Mouse (Mus musculus) erythroblast, embryonic 14.5 days (primary cell): ENCODE results near the gene Cntn6. TPM values are rescaled to one million over a fixed set of nuclear protein-coding genes. Genes with fewer than 3 reads are reported as not detected.

Experiments used
- H3K27me3 ChIP-seq: 2 replicates; pipeline ENCODE4 v1.6.1; 2012; ENCODE audit warnings: inconsistent platforms; ENCODE audit not compliant: control insufficient read depth
- H3K36me3 ChIP-seq: 2 replicates; pipeline ENCODE4 v1.6.1; 2012; ENCODE audit warnings: mild to moderate bottlenecking, inconsistent platforms; ENCODE audit not compliant: control insufficient read depth
- H3K4me1 ChIP-seq: 2 replicates; pipeline ENCODE4 v1.6.1; 2012; ENCODE audit warnings: inconsistent platforms; ENCODE audit not compliant: control insufficient read depth
- H3K4me3 ChIP-seq: replicated peaks from 2 replicates; pipeline ENCODE3; 2012; ENCODE audit warnings: moderate library complexity, mild to moderate bottlenecking, inconsistent platforms
- H3K9me3 ChIP-seq: 2 replicates; pipeline ENCODE4 v1.6.1; 2012; ENCODE audit warnings: low read length, inconsistent platforms, mixed read lengths; ENCODE audit not compliant: control insufficient read depth
- GATA1 ChIP-seq: IDR thresholded peaks from 2 replicates; pipeline ENCODE4 v1.6.1; 2012; ENCODE audit warnings: low read length, inconsistent platforms, mixed read lengths
- TAL1 ChIP-seq: IDR thresholded peaks from 3 replicates; pipeline ENCODE4 v1.6.1; 2012; ENCODE audit warnings: low read length, inconsistent platforms, mixed read lengths
- polyA plus RNA-seq: library from polyadenylated mRNA; stranded (reverse); fragments of >175 nt; gene quantifications from 2 replicates; pipeline ENCODE4 v1.2.3, GENCODE M21; 2012

The Cntn6 gene
- polyA plus RNA-seq, 1 experiment: not detected

DNA sequence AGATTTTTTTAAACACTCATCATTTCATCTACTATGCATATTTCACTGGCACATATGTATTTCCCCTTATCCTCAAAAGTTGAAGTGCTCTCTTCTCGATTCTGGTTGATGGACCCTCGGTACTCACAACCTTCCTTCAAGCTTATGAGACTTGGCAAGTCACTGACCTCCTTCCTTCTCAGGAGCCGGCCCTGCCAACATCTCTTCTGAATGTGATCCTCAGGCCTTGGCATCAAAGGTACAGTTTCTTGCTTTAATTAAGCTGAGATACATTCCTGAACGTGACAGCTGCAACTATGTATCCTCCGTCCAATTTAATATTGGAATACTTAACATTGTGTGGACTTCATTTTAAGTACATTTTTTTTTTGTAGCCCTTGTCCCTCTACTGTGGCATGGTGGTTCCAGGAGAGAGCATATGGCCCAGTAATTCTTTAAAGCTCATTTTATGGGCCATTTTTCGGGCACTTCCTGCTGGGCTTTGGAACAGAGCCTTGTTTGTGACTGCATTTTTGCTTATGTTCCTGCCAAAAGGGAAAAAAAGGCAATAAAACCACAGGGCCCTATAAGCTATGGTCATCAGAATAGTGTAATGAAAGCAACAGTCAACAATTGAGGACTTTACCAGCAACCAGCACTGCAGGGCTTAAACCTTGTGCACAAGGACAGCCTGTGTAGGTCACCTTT is 196.0 kb downstream of the Cntn6 start:
- peaks cover 2% of the 10 kb centered on the region; the same call in 1 of the 2 replicates for H3K9me3 ChIP-seq
- no peaks in the 10 kb centered on the region for H3K27me3 ChIP-seq
- H3K36me3 ChIP-seq: no peaks in the 10 kb centered on the region
- TF ChIP-seq TAL1: no peak
- TF ChIP-seq GATA1: no peak
- no peak overlapping the region for H3K4me3 ChIP-seq
- H3K4me1 ChIP-seq: no peaks in the 10 kb centered on the region

- no peaks in the 10 kb centered on the region for H3K4me1 ChIP-seq
- H3K27me3 ChIP-seq: no peaks in the 10 kb centered on the region
- no peaks in the 10 kb centered on the region for H3K9me3 ChIP-seq
- H3K36me3 ChIP-seq: no peaks in the 10 kb centered on the region
- no peak for TF ChIP-seq TAL1
- no peak for TF ChIP-seq GATA1
- H3K4me3 ChIP-seq: no peak overlapping the region
These were observed 236.0 kb downstream of the Cntn6 start for GRCm38 (mm10) chr6:104728571-104728970.

GRCm38 (mm10) chr6:104734256-104734655 is 241.7 kb downstream of the Cntn6 start:
- Histone ChIP-seq H3K9me3 (no peaks in the 10 kb centered on the region), H3K4me3 (no peak overlapping the region), H3K4me1 (no peaks in the 10 kb centered on the region), H3K36me3 (no peaks in the 10 kb centered on the region), H3K27me3 (no peaks in the 10 kb centered on the region)
- TF ChIP-seq TAL1 (no peak), GATA1 (no peak)

DNA sequence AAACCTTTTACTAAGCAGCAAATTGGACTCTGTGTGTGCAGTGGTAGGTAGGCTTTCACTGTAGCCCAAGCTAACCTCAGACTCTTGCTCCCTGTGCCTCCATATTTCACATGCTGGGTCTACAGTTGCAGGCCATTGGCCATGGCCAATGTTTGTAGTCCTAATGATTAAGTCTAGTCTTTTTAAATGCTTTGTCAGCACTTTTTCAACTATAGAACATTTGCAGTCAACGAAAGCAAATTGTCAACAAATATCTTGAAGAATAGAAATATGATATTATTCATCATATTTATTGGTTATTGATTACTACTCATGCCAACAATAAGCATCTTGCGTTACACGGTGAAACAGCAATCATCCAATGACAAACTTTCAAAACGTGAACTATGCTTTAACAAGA is 246.4 kb downstream of the Cntn6 start:
- TF ChIP-seq TAL1 (no peak), GATA1 (no peak)
- Histone ChIP-seq H3K36me3 (no peaks in the 10 kb centered on the region), H3K4me1 (no peaks in the 10 kb centered on the region), H3K4me3 (no peak overlapping the region), H3K27me3 (no peaks in the 10 kb centered on the region), H3K9me3 (no peaks in the 10 kb centered on the region)

- no peaks in the 10 kb centered on the region for H3K4me1 ChIP-seq
- H3K9me3 ChIP-seq: no peaks in the 10 kb centered on the region
- H3K36me3 ChIP-seq: no peaks in the 10 kb centered on the region
- H3K27me3 ChIP-seq: no peaks in the 10 kb centered on the region
- TF ChIP-seq TAL1: no peak
- TF ChIP-seq GATA1: no peak
- no peak overlapping the region for H3K4me3 ChIP-seq
These were observed 265.5 kb downstream of the Cntn6 start for GRCm38 (mm10) chr6:104758125-104758524.

DNA sequence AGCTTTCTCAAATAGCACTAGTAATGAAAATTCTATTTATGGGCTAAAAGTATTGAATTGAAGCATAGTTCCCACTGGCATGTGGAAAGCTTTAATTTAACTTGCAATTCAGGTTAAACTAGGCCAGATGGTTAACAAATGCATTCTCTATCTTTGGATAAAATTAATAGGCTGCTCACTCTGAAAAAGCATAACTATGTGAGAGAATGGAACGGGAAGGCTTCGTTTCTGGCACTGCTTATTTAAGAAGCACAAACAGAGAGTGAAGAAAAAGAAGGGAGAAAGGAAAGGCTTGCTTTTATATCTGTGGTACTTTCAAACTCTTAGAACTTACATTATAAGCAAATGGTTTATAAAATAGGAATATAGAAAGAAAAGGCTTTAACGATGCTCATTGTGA is 268.6 kb downstream of the Cntn6 start:
- H3K4me1 ChIP-seq: no peaks in the 10 kb centered on the region
- H3K4me3 ChIP-seq: no peak overlapping the region
- TF ChIP-seq TAL1: no peak
- no peak for TF ChIP-seq GATA1
- no peaks in the 10 kb centered on the region for H3K9me3 ChIP-seq
- no peaks in the 10 kb centered on the region for H3K36me3 ChIP-seq
- H3K27me3 ChIP-seq: no peaks in the 10 kb centered on the region

- TF ChIP-seq TAL1: no peak
- TF ChIP-seq GATA1: no peak
- H3K36me3 ChIP-seq: no peaks in the 10 kb centered on the region
- no peak overlapping the region for H3K4me3 ChIP-seq
- H3K4me1 ChIP-seq: no peaks in the 10 kb centered on the region
- H3K27me3 ChIP-seq: no peaks in the 10 kb centered on the region
- peaks cover 12% of the 10 kb centered on the region for H3K9me3 ChIP-seq
These were observed 291.3 kb downstream of the Cntn6 start for GRCm38 (mm10) chr6:104783891-104784290.

DNA sequence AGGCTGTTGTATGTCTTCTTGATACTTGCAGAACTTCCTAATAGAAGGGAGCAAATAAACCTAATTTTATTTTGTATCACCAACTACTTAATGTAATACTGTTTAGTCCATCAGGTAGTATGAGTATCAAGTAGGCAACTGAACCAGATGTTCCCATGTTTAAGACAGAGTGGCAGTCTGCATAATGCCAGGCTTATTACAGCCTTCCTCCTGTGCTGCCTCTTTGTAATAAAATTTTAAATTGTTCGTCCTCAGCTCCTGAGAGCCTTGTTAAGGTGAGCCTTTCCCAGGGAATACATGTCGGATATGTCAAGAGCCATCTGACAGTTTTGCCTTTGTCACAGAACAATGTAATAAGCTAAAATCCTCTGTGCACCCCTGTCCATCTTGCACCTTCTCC is 294.9 kb downstream of the Cntn6 start:
- no peaks in the 10 kb centered on the region for H3K4me1 ChIP-seq
- TF ChIP-seq GATA1 (no peak), TAL1 (no peak)
- no peaks in the 10 kb centered on the region for H3K36me3 ChIP-seq
- peaks cover 14% of the 10 kb centered on the region for H3K9me3 ChIP-seq
- H3K4me3 ChIP-seq: no peak overlapping the region
- H3K27me3 ChIP-seq: no peaks in the 10 kb centered on the region

DNA sequence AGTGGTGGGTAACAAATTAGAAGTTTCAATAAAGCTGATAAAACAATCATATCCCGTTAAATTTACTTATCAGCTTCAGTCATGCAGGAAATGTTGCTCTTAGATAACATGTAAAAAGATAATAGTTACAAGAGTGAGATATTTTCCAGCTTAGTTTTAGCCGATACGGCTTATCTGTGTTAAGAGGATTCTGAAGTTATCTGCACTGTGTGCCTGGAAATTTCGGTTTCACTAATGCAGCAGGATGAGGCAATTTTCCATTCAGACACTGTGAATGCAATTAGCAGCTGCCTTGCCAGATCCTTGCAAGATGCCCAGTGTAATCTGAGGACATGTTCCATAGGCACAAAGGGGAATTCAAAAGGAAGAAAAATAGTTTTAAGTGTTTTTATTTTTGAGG is 315.9 kb downstream of the Cntn6 start:
- H3K27me3 ChIP-seq: no peaks in the 10 kb centered on the region
- no peak for TF ChIP-seq TAL1
- no peak for TF ChIP-seq GATA1
- peaks cover 2% of the 10 kb centered on the region; the same call in 1 of the 2 replicates for H3K9me3 ChIP-seq
- H3K4me3 ChIP-seq: no peak overlapping the region
- no peaks in the 10 kb centered on the region for H3K36me3 ChIP-seq
- H3K4me1 ChIP-seq: no peaks in the 10 kb centered on the region

- Histone ChIP-seq H3K27me3 (no peaks in the 10 kb centered on the region), H3K9me3 (peaks cover 5% of the 10 kb centered on the region; the same call in 1 of the 2 replicates), H3K36me3 (no peaks in the 10 kb centered on the region), H3K4me3 (no peak overlapping the region), H3K4me1 (no peaks in the 10 kb centered on the region)
- no peak for TF ChIP-seq TAL1
- TF ChIP-seq GATA1: no peak
These were observed 323.0 kb downstream of the Cntn6 start for GRCm38 (mm10) chr6:104815610-104816009.
